Mouse (Mus musculus): ENCODE results near the gene Med9.
A peak's percentile ranks its signal among the peaks of the same experiment; 100 is the strongest.

Gene Med9

GRCm38 (mm10) chr11:59965227-59966101 is 17.5 kb downstream of the Med9 start:
- Histone ChIP-seq H3K4me3 (replicated peaks; ENCODE audit: low read length) (peak overlapping the region; percentile 79), H3K4me1 (replicated peaks; ENCODE audit: low read depth, low read length) (peaks cover 57% of the 10 kb centered on the region), H3K36me3 (ENCODE audit: insufficient read depth, low read length) (peaks cover 24% of the 10 kb centered on the region), H3K9me3 (ENCODE audit: low read length) (no peaks in the 10 kb centered on the region), H3K27me3 (ENCODE audit: insufficient read depth, low read length) (peaks cover 42% of the 10 kb centered on the region)
- peak; percentile 67 for TF ChIP-seq CTCF (conservative IDR thresholded peaks at IDR 0.05; ENCODE audit: low read length)
- TF ChIP-seq POU5F1 (IDR thresholded peaks at IDR 0.05; ENCODE audit: borderline replicate concordance, low read length), result no peak
- TF ChIP-seq NANOG (IDR thresholded peaks at IDR 0.05; ENCODE audit: borderline replicate concordance, low read length), result no peak

DNA sequence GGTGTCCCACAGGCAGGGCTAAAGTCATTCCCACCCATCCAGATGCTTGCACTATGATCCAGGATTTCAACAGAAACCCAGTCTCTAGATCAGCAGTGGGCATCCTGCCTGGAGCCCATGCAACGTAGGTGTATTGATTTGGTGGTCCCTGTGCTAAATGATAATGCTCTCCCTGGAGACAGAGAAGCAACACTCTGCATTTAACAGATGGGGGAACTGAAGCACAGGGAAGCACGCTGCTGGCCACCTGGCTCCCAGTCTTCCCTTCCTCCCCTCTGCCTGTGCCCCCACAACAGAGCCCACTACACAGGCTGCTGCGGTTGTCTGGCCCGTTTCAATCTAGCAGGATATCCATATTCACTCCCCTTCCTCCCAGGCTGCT is 18.1 kb downstream of the Med9 start:
- no peaks in the 10 kb centered on the region for H3K9me3 ChIP-seq (ENCODE audit: low read length)
- H3K36me3 ChIP-seq (ENCODE audit: insufficient read depth, low read length), result peaks cover 17% of the 10 kb centered on the region
- peaks cover 57% of the 10 kb centered on the region for H3K4me1 ChIP-seq (replicated peaks; ENCODE audit: low read depth, low read length)
- no peak overlapping the region for H3K4me3 ChIP-seq (replicated peaks; ENCODE audit: low read length)
- TF ChIP-seq POU5F1 (IDR thresholded peaks at IDR 0.05; ENCODE audit: borderline replicate concordance, low read length) (no peak), NANOG (IDR thresholded peaks at IDR 0.05; ENCODE audit: borderline replicate concordance, low read length) (no peak)
- peaks cover 42% of the 10 kb centered on the region for H3K27me3 ChIP-seq (ENCODE audit: insufficient read depth, low read length)

DNA sequence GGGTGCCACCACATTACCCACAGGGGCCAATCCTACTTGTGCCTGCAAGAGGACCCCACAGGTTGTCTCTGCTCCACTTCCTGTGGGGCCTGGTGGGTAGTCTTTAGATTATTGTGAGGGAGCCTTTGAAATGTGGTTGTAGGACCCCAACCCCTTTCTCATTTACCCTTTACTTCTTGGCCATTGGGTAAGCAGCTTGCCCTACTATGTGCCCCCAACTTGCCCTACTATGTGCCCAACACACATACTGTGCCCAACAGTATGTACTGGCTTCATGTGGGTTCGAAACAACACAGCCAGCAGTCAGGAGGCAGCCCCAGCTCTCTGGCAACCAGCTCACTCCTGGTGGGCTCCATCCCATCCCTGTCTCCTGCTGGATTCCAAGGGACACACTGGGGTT is 19.8 kb downstream of the Med9 start:
- peaks cover 42% of the 10 kb centered on the region for H3K27me3 ChIP-seq (ENCODE audit: insufficient read depth, low read length)
- H3K9me3 ChIP-seq (ENCODE audit: low read length), result no peaks in the 10 kb centered on the region
- no peak overlapping the region for H3K4me3 ChIP-seq (replicated peaks; ENCODE audit: low read length)
- no peak for TF ChIP-seq NANOG (IDR thresholded peaks at IDR 0.05; ENCODE audit: borderline replicate concordance, low read length)
- TF ChIP-seq CTCF (conservative IDR thresholded peaks at IDR 0.05; ENCODE audit: low read length), result no peak
- no peak for TF ChIP-seq POU5F1 (IDR thresholded peaks at IDR 0.05; ENCODE audit: borderline replicate concordance, low read length)
- peaks cover 2% of the 10 kb centered on the region; the same call in 1 of the 2 replicates for H3K36me3 ChIP-seq (ENCODE audit: insufficient read depth, low read length)
- peaks cover 56% of the 10 kb centered on the region for H3K4me1 ChIP-seq (replicated peaks; ENCODE audit: low read depth, low read length)

DNA sequence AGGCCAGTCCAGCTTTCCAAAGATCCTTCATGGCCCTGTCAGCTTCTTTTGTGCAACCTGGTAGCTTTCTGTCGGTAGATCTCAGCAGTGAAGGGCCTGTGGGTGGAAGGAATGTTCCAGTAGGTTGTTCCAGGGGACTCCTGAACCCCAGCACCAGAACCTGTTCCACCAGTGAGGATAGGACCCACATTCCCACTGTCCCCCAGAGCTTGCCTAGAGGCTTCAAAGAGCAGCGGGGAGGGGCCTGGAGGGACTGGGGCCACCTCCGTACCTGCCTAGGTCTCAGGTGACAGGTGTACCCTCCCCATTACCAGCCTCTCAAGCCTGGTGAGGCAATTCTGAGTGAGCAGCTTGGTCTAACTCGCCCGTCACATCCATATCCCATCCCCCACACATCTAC is 22.8 kb downstream of the Med9 start:
- peaks cover 18% of the 10 kb centered on the region for H3K27me3 ChIP-seq (ENCODE audit: insufficient read depth, low read length)
- no peaks in the 10 kb centered on the region for H3K36me3 ChIP-seq (ENCODE audit: insufficient read depth, low read length)
- H3K4me1 ChIP-seq (replicated peaks; ENCODE audit: low read depth, low read length), result peaks cover 45% of the 10 kb centered on the region
- TF ChIP-seq CTCF (conservative IDR thresholded peaks at IDR 0.05; ENCODE audit: low read length) (no peak), POU5F1 (IDR thresholded peaks at IDR 0.05; ENCODE audit: borderline replicate concordance, low read length) (no peak), NANOG (IDR thresholded peaks at IDR 0.05; ENCODE audit: borderline replicate concordance, low read length) (no peak)
- H3K9me3 ChIP-seq (ENCODE audit: low read length), result no peaks in the 10 kb centered on the region
- H3K4me3 ChIP-seq (replicated peaks; ENCODE audit: low read length), result no peak overlapping the region

GRCm38 (mm10) chr11:59971691-59972090 is 23.7 kb downstream of the Med9 start:
- TF ChIP-seq NANOG (IDR thresholded peaks at IDR 0.05; ENCODE audit: borderline replicate concordance, low read length) (no peak), POU5F1 (IDR thresholded peaks at IDR 0.05; ENCODE audit: borderline replicate concordance, low read length) (no peak), CTCF (conservative IDR thresholded peaks at IDR 0.05; ENCODE audit: low read length) (no peak)
- peaks cover 46% of the 10 kb centered on the region for H3K4me1 ChIP-seq (replicated peaks; ENCODE audit: low read depth, low read length)
- H3K9me3 ChIP-seq (ENCODE audit: low read length), result no peaks in the 10 kb centered on the region
- H3K36me3 ChIP-seq (ENCODE audit: insufficient read depth, low read length), result no peaks in the 10 kb centered on the region
- H3K4me3 ChIP-seq (replicated peaks; ENCODE audit: low read length), result no peak overlapping the region
- H3K27me3 ChIP-seq (ENCODE audit: insufficient read depth, low read length), result peaks cover 9% of the 10 kb centered on the region; the same call in 1 of the 2 replicates

DNA sequence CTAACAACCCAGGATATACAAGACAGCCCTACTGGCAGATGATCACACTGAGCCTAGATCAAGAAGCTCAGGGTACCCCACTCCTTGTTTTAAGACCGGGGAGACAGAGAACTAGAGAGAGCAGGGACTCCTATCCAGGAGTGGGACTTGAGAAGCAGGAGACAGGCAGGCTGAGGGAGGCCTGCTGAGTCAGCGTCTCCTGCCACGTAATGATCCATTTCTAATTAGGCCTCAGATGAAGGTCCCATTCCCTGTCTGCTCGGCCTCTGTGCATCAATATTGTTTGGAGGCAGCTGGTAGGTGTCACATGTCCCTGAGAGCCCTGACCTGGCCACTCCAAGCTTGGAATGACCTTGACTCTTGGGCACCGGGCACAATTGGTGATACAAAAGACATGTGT is 25.4 kb downstream of the Med9 start:
- no peaks in the 10 kb centered on the region; the same call in 1 of the 2 replicates for H3K27me3 ChIP-seq (ENCODE audit: insufficient read depth, low read length)
- TF ChIP-seq POU5F1 (IDR thresholded peaks at IDR 0.05; ENCODE audit: borderline replicate concordance, low read length) (no peak), NANOG (IDR thresholded peaks at IDR 0.05; ENCODE audit: borderline replicate concordance, low read length) (no peak), CTCF (conservative IDR thresholded peaks at IDR 0.05; ENCODE audit: low read length) (no peak)
- no peak overlapping the region for H3K4me3 ChIP-seq (replicated peaks; ENCODE audit: low read length)
- H3K36me3 ChIP-seq (ENCODE audit: insufficient read depth, low read length), result no peaks in the 10 kb centered on the region
- H3K4me1 ChIP-seq (replicated peaks; ENCODE audit: low read depth, low read length), result peaks cover 50% of the 10 kb centered on the region
- H3K9me3 ChIP-seq (ENCODE audit: low read length), result no peaks in the 10 kb centered on the region

- TF ChIP-seq NANOG (IDR thresholded peaks at IDR 0.05; ENCODE audit: borderline replicate concordance, low read length), result no peak
- TF ChIP-seq POU5F1 (IDR thresholded peaks at IDR 0.05; ENCODE audit: borderline replicate concordance, low read length), result no peak
- TF ChIP-seq CTCF (conservative IDR thresholded peaks at IDR 0.05; ENCODE audit: low read length), result no peak
- Histone ChIP-seq H3K4me1 (replicated peaks; ENCODE audit: low read depth, low read length) (peaks cover 48% of the 10 kb centered on the region), H3K9me3 (ENCODE audit: low read length) (no peaks in the 10 kb centered on the region), H3K4me3 (replicated peaks; ENCODE audit: low read length) (no peak overlapping the region), H3K27me3 (ENCODE audit: insufficient read depth, low read length) (no peaks in the 10 kb centered on the region), H3K36me3 (ENCODE audit: insufficient read depth, low read length) (no peaks in the 10 kb centered on the region)
These were observed 27.2 kb downstream of the Med9 start for GRCm38 (mm10) chr11:59975241-59975640.

DNA sequence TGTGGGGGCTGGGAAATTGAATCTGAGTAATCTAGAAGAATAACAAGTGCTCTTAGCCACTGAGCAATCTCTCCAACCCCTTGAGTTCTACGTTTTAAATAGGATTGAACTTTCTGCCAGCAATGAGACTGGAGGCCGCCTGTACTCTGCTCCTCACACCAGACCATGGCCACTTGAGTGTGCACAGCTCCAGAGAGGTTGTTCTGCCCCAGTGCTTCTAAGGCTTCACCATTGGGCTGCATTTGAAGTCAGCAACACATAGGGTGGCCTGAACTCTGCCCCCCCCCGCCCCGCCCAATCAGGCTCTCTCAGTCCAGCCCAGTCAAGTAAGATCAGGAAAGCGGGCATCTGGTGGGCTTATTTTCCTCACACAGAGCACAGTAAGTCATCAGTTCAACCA is 29.8 kb downstream of the Med9 start:
- no peaks in the 10 kb centered on the region for H3K9me3 ChIP-seq (ENCODE audit: low read length)
- no peak overlapping the region for H3K4me3 ChIP-seq (replicated peaks; ENCODE audit: low read length)
- peaks cover 32% of the 10 kb centered on the region for H3K4me1 ChIP-seq (replicated peaks; ENCODE audit: low read depth, low read length)
- no peaks in the 10 kb centered on the region for H3K36me3 ChIP-seq (ENCODE audit: insufficient read depth, low read length)
- no peaks in the 10 kb centered on the region; the same call in 1 of the 2 replicates for H3K27me3 ChIP-seq (ENCODE audit: insufficient read depth, low read length)
- no peak for TF ChIP-seq POU5F1 (IDR thresholded peaks at IDR 0.05; ENCODE audit: borderline replicate concordance, low read length)
- TF ChIP-seq CTCF (conservative IDR thresholded peaks at IDR 0.05; ENCODE audit: low read length), result no peak
- TF ChIP-seq NANOG (IDR thresholded peaks at IDR 0.05; ENCODE audit: borderline replicate concordance, low read length), result no peak

Measured in E14TG2a.4 (cell line).